Mouse (Mus musculus) megakaryocyte, embryonic 14.5 days (primary cell): ENCODE results near the gene Morn1.

Experiments
- FLI1 ChIP-seq: IDR thresholded peaks from 2 replicates; pipeline ENCODE4 v1.6.1; 2012; ENCODE audit warnings: low read length, inconsistent platforms, mixed read lengths
- GATA1 ChIP-seq: IDR thresholded peaks from 3 replicates; pipeline ENCODE4 v1.6.1; 2012; ENCODE audit warnings: mixed read lengths, low read length, inconsistent platforms, borderline replicate concordance

GRCm38 (mm10) chr4:155190275-155190674, 103.9 kb downstream of the Morn1 start:
- no peak for TF ChIP-seq GATA1
- no peak for TF ChIP-seq FLI1
